Mouse (Mus musculus) thymus, adult 18-20 months (tissue): ENCODE results near the gene Otp.

Source experiments
- DNase-seq, 2 experiments: peaks; one replicate each; pipeline ENCODE4 v3.0.0; 2022; ENCODE audit warnings: mixed read lengths in 2 of 2

Otp gene

DNA sequence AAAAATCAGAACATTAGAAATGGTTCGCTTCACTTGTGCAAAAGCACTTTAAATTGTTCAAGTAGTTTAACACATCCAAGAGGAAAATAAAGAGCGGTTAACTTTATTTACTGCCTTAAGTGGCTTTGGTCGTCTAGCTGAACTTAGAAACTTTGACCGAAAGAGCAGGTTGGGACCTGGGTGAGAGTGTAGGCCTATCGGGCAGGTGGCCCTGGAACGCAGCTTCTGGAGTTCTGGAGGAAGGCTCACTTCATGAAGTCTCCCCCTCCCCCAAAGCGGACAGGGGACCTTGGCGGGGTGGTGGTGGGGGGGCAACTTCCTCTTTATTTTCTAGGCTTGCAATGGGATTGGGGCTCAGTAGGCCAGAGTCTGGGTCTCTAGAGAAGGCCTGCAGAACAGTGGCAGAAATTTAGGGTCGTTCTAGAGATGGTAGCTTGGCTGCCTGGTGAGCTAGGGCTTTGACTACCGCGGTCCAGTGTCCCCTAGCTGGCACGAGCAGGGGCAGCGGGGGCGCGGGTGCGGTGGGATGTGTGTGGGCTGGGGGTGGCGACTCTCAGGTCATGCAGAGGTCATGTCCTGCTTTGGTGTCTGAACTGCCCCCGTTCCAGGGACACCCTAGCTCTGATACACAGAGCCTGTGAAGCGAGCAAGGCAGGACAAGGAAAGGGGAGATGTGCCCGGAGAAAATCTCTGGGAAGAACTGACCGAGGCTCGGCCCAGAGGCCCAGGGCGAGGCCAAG is 576 bp upstream of the Otp start:
- DNase-seq = no peak

DNA sequence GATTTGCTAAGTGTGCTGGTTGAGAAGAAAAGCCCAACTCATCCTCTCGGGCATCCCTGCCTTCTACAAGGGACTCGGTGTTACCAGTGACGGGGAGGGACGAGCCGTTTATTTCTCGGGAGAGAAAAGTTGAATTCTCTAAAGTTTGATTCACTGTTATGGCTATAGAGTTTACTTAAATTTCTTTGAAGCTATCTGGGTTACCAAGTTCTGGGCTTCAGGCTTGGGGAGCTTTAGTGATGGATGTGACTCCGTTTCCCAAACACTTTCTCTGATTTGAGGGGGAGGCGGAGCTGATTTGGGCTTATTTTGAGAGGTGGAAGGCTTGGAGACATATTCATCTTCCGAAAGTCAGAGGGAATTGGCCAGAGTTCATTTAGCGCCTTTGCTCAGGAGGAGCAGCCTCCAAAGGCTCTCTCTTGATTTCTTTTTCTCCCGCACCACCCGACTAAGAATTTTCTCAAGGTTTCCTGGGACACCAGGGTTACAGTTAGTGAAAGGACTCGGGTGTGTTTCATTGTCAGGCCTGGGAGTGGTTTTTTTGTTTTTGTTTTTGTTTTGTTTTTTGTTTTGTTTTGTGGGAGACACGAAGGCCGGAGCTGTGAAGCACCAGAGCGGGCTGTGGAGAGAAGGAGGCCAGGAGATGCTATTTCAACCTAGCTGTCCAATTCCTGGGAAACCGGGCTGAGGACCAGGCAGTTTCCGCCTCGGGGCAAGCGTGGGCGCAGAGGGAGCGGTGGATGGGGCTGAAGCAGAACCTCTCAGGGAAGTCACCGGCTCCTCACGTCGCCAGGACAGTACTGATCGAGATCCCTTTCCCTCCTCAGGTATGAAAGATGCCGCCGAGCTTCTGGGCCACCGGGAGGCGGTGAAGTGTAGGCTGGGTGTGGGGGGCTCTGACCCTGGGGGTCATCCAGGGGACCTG is 1.1 kb downstream of the Otp start:
- no peak for DNase-seq

DNA sequence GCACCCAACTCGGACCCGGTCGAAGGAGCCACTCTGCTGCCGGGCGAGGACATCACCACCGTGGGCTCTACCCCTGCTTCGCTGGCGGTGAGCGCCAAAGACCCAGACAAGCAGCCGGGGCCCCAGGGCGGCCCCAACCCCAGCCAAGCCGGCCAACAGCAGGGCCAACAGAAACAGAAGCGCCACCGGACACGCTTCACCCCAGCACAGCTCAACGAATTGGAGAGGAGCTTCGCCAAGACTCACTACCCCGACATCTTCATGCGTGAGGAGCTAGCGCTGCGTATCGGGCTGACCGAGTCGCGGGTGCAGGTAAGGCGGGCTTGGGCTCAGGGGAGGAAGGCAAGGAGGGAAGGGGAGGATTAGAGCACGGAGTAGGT is 1.8 kb downstream of the Otp start:
- DNase-seq = no peak

DNA sequence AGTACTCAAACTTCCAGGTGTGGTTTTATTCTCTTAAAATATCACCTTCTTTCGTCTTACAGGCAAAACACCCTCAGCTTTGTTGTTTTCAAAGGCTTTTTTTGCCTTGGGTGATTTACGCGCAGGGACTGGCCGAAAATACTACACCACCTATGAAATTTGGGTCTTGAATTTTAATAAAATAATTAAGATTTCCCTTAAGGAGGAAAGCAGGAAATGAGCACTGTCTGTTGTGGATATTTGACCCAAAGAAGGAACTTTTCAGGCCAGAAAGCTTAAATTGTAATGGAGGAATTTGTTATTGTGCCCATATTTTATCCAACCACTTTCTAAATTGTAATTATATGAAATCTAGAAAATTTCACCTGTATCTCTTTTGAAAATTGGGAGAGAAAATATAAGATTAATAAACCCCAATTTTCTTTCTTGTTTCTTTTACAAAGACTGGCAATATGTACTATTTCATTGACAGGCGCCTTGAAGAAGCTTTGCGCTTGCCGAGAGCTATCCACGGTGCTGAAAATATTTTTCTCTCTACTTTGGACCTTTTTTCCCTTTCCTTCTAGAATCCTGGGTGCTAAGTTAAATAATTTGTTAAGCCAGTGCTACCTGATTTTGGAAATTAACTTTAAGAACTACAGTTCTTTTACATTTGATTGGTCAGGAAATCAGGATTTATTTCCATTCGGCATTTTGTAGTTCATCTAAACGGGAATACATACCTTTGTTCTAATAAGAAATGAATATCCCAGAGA is 2.8 kb downstream of the Otp start:
- DNase-seq = no peak

DNA sequence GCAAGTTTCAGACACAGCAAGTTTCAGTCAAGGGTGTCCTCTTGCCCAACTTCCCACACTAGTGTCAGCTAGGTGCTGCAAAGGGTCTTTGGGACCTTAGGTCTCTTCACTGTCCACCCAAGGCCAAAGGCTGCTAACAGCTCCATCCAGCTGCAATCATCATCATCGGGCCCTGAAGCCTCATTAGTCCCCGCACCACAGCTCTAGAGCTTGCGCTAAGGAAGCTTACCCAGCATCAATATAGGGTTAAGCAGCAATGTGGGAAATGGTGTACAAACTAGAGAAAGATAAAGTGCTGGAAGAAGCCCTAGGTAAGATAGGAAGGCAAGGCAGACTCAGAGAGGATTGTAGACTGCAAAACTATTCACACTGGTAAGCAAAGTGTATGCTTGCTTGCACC is 5.8 kb downstream of the Otp start:
- DNase-seq = no peak

DNA sequence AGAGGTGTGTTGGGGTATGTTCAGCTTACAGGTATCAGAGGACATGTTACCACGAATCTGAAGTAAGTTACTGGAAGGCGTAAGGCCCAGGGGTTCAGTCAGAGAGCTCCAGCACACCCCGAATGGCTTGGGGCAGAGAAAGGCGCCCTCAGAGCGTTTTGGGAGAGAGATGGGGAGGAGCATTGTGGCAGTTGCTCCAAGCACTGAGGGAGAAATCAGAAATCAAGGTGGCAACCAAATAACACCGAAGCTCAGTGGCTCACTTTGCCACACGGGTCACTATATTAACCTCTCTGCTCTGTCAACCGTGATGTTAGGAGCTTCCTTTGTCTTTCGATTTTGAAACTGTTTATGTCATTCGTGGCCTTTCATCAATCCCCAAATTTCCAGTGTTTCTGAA is 6.8 kb downstream of the Otp start:
- no peak for DNase-seq

DNA sequence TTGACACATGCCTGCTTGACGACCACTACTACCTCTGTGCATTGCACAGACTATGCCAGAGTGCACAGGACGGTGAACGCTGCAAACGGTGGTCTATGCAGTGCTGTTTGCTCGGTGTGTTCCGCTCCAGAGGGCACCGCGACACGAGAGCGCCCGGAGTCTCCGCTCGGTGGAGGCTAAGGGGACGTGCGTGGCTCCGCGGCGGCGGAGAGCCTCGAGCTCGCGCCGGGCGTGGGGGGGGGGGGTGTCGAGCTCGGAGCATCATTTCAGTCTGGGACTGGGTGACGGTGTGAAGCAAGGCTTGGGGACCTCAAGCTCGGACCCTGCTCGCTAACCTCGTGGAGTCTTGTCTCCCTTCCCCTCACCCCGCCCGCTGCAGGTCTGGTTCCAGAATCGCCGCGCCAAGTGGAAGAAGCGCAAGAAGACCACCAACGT is 7.3 kb downstream of the Otp start:
- no peak for DNase-seq

DNA sequence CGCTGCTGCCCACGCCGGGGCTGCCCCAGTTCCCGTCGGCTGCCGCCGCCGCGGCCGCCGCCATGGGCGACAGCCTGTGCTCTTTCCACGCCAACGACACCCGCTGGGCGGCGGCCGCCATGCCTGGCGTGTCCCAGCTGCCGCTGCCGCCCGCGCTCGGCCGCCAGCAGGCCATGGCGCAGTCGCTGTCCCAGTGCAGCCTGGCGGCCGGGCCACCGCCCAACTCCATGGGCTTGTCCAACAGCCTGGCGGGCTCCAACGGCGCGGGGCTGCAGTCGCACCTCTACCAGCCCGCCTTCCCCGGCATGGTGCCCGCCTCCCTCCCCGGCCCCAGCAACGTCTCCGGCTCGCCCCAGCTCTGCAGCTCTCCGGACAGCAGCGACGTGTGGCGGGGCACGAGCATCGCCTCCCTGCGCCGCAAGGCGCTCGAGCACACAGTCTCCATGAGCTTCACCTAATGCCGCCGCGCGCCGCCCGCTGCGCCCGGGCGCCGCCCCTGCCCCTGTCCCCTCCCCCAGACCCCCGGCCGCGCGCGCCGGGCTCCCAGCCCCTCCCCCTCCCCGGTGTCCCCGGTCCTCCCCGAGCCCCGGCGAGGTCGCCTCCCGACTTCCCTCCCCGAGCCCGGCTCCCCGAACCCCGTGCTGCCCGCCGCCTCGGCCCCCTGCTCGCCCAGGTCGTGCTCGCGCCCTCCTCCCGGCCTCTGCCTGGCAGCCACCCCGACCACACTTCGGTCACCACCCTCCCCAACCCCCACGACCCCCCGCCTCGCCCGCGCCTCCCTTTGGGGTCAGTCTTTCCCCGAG is 8.0 kb downstream of the Otp start:
- no peak for DNase-seq

DNA sequence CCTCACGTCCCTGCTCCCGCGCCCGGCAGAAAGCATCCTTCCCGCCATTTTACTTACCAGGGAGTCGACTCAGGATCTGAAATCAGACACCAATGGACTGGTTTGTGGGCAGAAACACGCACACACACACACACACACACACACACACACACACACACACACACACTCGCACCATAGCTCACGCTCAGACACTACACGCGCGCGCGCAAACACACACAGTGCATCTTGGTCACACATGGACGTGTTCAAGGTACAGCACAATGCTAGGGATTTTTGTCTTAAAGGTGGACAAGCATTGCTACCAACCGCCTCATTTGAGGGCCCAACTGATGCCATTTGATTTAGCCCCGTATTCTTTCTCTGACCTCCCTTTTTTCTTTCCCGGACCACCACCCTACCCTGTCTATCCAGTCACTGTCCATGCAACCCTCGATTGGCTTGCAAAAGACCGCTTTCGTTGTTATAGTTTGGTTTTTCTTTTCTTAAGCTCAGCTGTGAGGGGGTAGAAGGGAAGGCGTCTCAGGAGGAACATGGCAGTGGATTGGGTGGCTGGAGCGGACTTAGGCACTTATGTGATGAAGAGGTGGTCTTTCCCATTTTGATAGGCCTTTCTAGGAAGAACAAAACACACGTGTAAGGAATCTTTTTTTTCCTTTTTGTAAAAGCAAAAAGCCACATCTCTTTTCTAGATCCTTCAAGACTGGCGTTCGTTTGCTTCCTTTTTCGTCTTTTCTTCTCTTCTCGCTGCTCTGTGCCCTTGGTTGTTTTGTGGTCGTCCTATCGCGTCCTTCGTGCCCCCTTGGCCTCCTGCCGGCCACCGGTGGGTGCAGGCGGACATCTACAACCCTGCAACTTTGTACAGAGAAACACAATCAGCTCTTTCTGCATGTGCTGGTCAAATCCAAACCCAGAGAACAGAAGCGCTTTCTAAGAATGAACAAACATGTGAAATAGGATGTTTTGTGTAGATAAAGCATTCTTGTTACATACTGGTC is 8.9 kb downstream of the Otp start:
- DNase-seq = no peak

DNA sequence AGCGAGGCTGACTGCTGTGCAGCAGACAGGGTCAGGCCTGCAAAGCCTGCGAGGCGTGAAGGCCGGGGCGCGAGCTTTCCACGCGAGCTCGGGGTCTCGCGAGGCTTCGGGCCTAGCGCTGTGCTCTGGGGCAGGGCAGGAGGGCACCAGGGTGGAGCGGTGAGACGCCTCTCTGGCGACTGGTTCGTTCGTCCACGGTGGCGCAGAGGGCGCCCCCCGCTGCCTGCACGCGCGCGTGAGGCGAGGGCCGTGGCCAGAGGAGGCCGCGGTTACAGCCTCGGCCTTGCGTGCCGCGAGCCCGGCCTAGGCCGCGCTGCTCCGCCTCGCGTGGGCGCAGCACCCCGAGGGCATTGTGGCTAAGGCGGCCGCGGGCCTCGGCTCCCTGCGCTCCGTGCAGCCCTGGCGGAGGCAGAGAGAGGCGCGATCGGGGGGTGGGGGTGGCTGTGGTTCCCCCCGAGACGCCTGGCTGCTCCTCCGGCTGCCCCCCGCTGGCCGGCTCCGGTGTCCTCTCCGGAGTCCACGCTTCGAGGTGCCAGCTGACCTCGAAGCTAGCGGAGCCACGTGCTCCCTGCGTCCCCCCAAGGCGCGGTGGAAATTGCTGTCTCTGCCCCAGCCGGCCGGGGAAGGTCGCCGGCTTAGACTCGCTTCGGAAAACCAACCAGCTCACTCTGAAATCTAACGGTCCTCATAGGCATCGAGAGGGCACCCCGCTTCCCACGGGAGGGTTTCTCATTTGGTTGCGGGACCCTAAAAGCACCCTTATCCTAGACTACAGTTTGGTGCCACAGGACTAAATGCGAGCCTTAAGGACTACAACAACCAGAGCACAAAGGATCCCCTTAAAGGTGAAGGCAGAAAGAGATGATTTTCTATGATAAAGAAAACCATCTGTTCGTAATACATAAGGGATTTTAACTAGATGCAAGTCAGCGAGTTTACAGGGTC is 10.2 kb downstream of the Otp start:
- DNase-seq = no peak

DNA sequence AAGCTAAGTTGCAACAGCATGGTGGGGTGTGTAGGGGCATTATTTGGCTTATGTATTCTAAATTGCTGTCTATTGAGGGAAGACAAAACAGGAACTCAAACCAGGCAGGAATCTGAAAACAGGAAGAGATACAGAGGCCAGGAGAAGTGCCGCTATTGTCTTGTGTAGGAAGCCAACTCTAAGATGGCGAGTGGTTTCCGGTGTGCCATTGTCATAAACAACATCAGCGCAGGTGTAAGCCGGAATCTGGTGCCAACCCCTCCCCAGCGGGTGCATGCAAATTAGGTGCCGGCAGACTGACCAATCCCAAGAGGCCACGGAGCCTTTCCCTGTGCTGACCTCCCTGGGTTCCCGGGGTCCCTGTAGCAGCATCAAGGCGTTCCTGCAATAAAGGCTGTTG is 32.4 kb downstream of the Otp start:
- no peak for DNase-seq

DNA sequence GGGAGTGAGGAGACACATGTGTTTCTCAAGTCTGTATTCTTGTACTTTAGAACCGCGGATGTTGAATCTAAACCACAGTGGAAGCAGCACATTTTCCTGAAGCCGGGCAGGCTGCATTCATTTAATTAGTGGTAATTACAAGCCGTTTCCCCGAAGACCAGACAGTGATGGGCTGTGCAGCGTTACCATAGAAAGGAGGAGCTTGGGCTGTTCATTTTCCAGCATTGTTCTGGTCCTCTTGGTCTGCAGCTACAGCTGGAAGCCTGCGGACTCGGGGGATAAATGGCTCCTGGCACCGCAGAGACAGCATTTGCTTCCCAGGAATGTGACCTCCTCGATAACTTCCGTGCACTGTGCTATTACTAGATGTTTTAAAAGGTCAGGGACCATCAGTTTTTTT is 37.6 kb downstream of the Otp start:
- DNase-seq = no peak

DNA sequence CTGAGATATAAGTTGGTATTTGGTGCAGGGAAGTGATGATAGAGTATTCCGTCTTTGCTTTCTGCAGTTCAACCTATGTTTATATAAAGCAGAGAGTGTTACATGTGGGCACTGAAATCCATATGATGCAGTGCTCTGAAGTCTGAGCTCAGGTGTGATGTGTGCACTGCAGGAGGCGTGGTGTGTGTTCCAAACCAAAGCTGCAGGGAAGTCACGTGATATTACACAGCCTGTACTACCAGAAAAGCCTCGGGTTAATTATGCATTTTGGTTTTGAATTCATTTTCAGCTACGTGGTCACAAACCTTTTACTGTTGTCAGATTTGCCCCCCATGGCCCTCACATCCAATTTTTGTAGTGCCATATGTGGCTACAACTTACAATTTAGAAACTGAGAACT is 40.3 kb downstream of the Otp start:
- no peak for DNase-seq

DNA sequence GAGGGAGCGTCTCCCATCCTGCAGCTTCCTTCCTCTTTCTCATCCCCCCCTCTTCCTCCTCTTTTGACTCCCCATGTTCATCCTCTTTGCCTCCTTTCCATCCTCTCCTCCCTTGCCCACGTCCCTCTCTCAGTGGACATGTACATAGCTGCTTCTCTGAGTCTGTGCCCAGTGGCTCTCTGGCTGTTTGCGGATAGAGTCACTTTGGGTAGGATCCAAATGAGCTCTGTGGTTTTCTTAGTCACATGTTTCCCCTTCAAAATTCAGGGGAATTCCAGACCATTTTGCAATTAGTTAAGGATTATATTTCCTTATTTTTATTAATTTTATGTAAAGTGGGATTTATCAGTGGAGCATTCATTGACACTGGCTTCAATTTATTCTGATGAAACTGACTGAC is 52.7 kb downstream of the Otp start:
- DNase-seq = no peak
